Mouse (Mus musculus) 3T3-L1 (cell line): ENCODE results near the gene Nup35.

Source experiments
- DNase-seq: peaks from one replicate; pipeline ENCODE4 v3.0.0-alpha.2; 2015; ENCODE audit warnings: low read depth, low spot score

The Nup35 gene

GRCm38 (mm10) chr2:80638364-80639241, 21.6 kb downstream of the Nup35 start:
- peak; percentile 97 for DNase-seq

GRCm38 (mm10) chr2:80639398-80639797, 22.4 kb downstream of the Nup35 start:
- peak; percentile 33 for DNase-seq

- DNase-seq: peak; percentile 55
Observed at GRCm38 (mm10) chr2:80639864-80640263, 22.8 kb downstream of the Nup35 start.

- DNase-seq: peak; percentile 49
Observed at GRCm38 (mm10) chr2:80661414-80661813, 44.4 kb downstream of the Nup35 start.

- DNase-seq: no peak
Observed at GRCm38 (mm10) chr2:80662682-80663081, 45.6 kb downstream of the Nup35 start.

GRCm38 (mm10) chr2:80667396-80667964, 50.4 kb downstream of the Nup35 start:
- no peak for DNase-seq

GRCm38 (mm10) chr2:80669868-80670666, 53.0 kb downstream of the Nup35 start:
- peak; percentile 40 for DNase-seq

GRCm38 (mm10) chr2:80678803-80679202, 61.8 kb downstream of the Nup35 start:
- no peak for DNase-seq

- DNase-seq: no peak
Observed at GRCm38 (mm10) chr2:80683727-80684239, 66.7 kb downstream of the Nup35 start.

- no peak for DNase-seq
Observed at GRCm38 (mm10) chr2:80684396-80685071, 67.5 kb downstream of the Nup35 start.

- DNase-seq: peak; percentile 44
Observed at GRCm38 (mm10) chr2:80688261-80688660, 71.2 kb downstream of the Nup35 start.

- peak; percentile 23 for DNase-seq
Observed at GRCm38 (mm10) chr2:80707429-80707828, 90.4 kb downstream of the Nup35 start.
